Mouse (Mus musculus) fat pad, adult 2 months (tissue): ENCODE measurements at regions not wholly inside any gene's neighbourhood (a gene's known extent, or its start where the extent isn't known, plus 50 kb on each side); places are given as distances from the start of the nearest gene placed in this dataset.

Experiments
- DNase-seq: peaks from one replicate; pipeline ENCODE4 v3.0.0-alpha.2; 2011; ENCODE audit warnings: low read depth, low spot score; ENCODE audit errors: extremely low read depth

- DNase-seq = no peak
These were observed 73.4 kb downstream of the Tm4sf1 start for GRCm38 (mm10) chr3:57228400-57228799.

GRCm38 (mm10) chr3:57223773-57224172 is 78.0 kb downstream of the Tm4sf1 start:
- no peak for DNase-seq

- DNase-seq = no peak
These were observed 79.4 kb downstream of the Tm4sf1 start for GRCm38 (mm10) chr3:57222318-57222914.

- no peak for DNase-seq
These were observed 83.4 kb downstream of the Tm4sf1 start for GRCm38 (mm10) chr3:57218431-57218830.

- no peak for DNase-seq
These were observed 97.6 kb downstream of the Tm4sf1 start for GRCm38 (mm10) chr3:57204066-57204723.

- no peak for DNase-seq
These were observed 98.4 kb downstream of the Tm4sf1 start for GRCm38 (mm10) chr3:57203418-57203817.

- no peak for DNase-seq
These were observed 120.2 kb downstream of the Tm4sf1 start for GRCm38 (mm10) chr3:57181587-57181986.

GRCm38 (mm10) chr3:57153177-57153948 is 148.4 kb downstream of the Tm4sf1 start:
- DNase-seq = no peak

- DNase-seq = no peak
These were observed 152.6 kb downstream of the Tm4sf1 start for GRCm38 (mm10) chr3:57149156-57149555.

- DNase-seq = no peak
These were observed 164.9 kb downstream of the Tm4sf1 start for GRCm38 (mm10) chr3:57136847-57137246.

GRCm38 (mm10) chr3:57128606-57129005 is 173.2 kb downstream of the Tm4sf1 start:
- no peak for DNase-seq

GRCm38 (mm10) chr3:57125792-57126485 is 175.8 kb downstream of the Tm4sf1 start:
- DNase-seq = no peak

- DNase-seq = no peak
These were observed 183.8 kb downstream of the Tm4sf1 start for GRCm38 (mm10) chr3:57118016-57118415.

GRCm38 (mm10) chr3:57102254-57102653 is 199.5 kb downstream of the Tm4sf1 start:
- no peak for DNase-seq

GRCm38 (mm10) chr3:57100515-57100914 is 201.3 kb downstream of the Tm4sf1 start:
- DNase-seq = no peak

GRCm38 (mm10) chr3:57094936-57095335 is 206.9 kb downstream of the Tm4sf1 start:
- no peak for DNase-seq

GRCm38 (mm10) chr3:57093201-57093940 is 208.4 kb downstream of the Tm4sf1 start:
- no peak for DNase-seq

GRCm38 (mm10) chr3:57074516-57074915 is 227.3 kb downstream of the Tm4sf1 start:
- no peak for DNase-seq

GRCm38 (mm10) chr3:57073962-57074506 is 227.8 kb downstream of the Tm4sf1 start:
- no peak for DNase-seq

GRCm38 (mm10) chr3:57033021-57033420 is 268.8 kb downstream of the Tm4sf1 start:
- no peak for DNase-seq
